In the genomic region with DNA sequence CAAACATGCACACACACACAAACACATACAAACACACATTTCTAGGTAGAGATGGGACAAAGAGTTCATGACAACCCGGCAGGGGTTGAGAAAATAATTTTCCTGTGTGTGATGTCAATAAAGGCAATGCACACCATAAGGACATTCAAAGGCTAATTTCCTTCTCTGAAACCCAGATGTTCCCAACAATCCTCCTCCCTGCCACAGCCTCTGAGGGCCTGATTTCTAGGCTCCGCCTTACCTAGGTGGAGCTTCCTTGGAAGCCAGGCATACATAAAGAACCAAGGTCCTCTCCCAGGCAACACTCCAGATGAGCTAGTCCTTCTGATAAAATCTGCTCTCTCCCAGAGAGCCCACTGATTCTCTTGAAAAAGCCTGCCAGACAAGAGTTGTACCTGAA, we compare ENCODE assay signal across 16 mouse cellular contexts.
"Had no signal": no experiment of that assay in that cellular context is flagged by ENCODE, and none has a peak within 500 bp of the region (broad histone marks: within the 10 kb centered on the region; RNA-seq: fewer than 3 reads in every experiment).

A gene (plus strand): TSS at position 301 of the 400 bp plus-strand sequence.

- DNase-seq: heart, postnatal 10 days; heart, postnatal 14 days; heart, postnatal 36 days; heart, postnatal 4 days; kidney, adult 11 months; kidney, adult 18-20 months; kidney, adult 2 months; kidney, adult 8-10 months; kidney, adult 9 months; kidney, postnatal 10 days; kidney, postnatal 14 days; kidney, postnatal 25 days; kidney, postnatal 36 days; kidney, postnatal 4 days; layer of hippocampus, adult 9-11 months; layer of hippocampus, postnatal 36 days had no signal
